In genomic region chr17:35979401-35980362, GRCm38 (mm10) we compare ENCODE assay signal across 8 mouse cellular contexts. TPM values are rescaled to one million over a fixed set of nuclear protein-coding genes. Genes with fewer than 3 reads are reported as not detected.
DNase-seq lines count a peak whose midpoint lies in the region; ATAC-seq and TF ChIP-seq lines count a peak whose summit lies in the region.

Gene Gnl1, plus strand, starts transcription at chr17:35979851.
Gene Prr3, minus strand, starts transcription at chr17:35980236.

- peak; percentile 82 for DNase-seq in Patski (ENCODE audit: low read depth, low spot score)
- peak; percentile 92 to 95 for DNase-seq in cerebellum, postnatal 14 days
- peak; percentile 92 to 94 for DNase-seq in frontal cortex, postnatal 25 days (ENCODE audit: low spot score in 2 of 2)
- DNase-seq in hindbrain, embryonic 14.5 days (ENCODE audit: low spot score), result peak; percentile 84
- DNase-seq in layer of hippocampus, postnatal 36 days, result peak; percentile 93
- DNase-seq in lung, postnatal 36 days, result peak; percentile 94
- peak; percentile 96 for DNase-seq in retina, postnatal 1 day
- DNase-seq in urinary bladder, adult 18-20 months (ENCODE audit: low spot score in 2 of 2), result peak; percentile 86 to 92

- peak within 1 kb of the TSS; percentile 57 for H3K4me3 ChIP-seq in hindbrain, embryonic 14.5 days (replicated peaks; ENCODE audit: low read length)

- CTCF ChIA-PET in Patski (lab: Charles Lee), result interaction anchor here (1.3 to 6.8 kb wide), 2 partner anchors 14 to 81 kb away, joined by 3 to 62 read pairs; no protein-coding TSS in a partner anchor

- H3K9me3 ChIP-seq in hindbrain, embryonic 14.5 days (ENCODE audit: control insufficient read depth, low read length), result no peaks in the 10 kb centered on the region

- POLR2A ChIA-PET in Patski (lab: Charles Lee), result interaction anchor here (0.6 to 1.4 kb wide), 5 partner anchors 12 to 17 kb away, joined by 3 to 6 read pairs (median 4); no protein-coding TSS in a partner anchor

- ATAC-seq in Patski, result peak; percentile 82
- peak; percentile 78 for ATAC-seq in hindbrain, embryonic 14.5 days (ENCODE audit: low FRiP score)

- TF ChIP-seq CTCF in Patski (IDR thresholded peaks at IDR 0.05), result no peak

- peaks cover 14% of the 10 kb centered on the region for H3K4me1 ChIP-seq in hindbrain, embryonic 14.5 days (replicated peaks; ENCODE audit: control insufficient read depth, insufficient read depth, low read length)

- in situ Hi-C loops in Patski (cut with MboI; ENCODE audit: low pct_unique_long_range_greater_than_20kb), result no loop called here

- peak within 1 kb of the TSS; percentile 91 for H3K4me2 ChIP-seq in hindbrain, embryonic 14.5 days (replicated peaks)

- H3K27ac ChIP-seq in hindbrain, embryonic 14.5 days, result peak within 1 kb of the TSS; percentile 95

- WGBS in hindbrain, embryonic 14.5 days, result under 1% methylated on average over 91 of the region's 109 CpGs

- H3K27me3 ChIP-seq in Patski, result no peaks in the 10 kb centered on the region
- H3K27me3 ChIP-seq in hindbrain, embryonic 14.5 days (ENCODE audit: control insufficient read depth, insufficient read depth, low read length), result no peaks in the 10 kb centered on the region

- H3K36me3 ChIP-seq in hindbrain, embryonic 14.5 days (replicated peaks; ENCODE audit: control insufficient read depth, insufficient read depth), result peaks cover 49% of the 10 kb centered on the region

- peak within 1 kb of the TSS; percentile 76 for H3K9ac ChIP-seq in hindbrain, embryonic 14.5 days

RNA-seq across cellular contexts. Expression of gene Gnl1, which starts in this region (rescaled TPM):
- 74.4 TPM for polyA plus RNA-seq in Patski (2021)
- 46.8 and 52.2 TPM in 2 replicates for polyA plus RNA-seq in hindbrain, embryonic 14.5 days (2014; fragmentation: Nextera tagmentation; extraction: Ambion mirVana)
- 100 to 1,000 TPM; 139 to 143 TPM for total RNA-seq in layer of hippocampus, postnatal 36 days (2021)

RNA-seq across cellular contexts. Expression of gene Prr3, which starts in this region (rescaled TPM):
- polyA plus RNA-seq in Patski (2021), result 39.1 TPM
- 70.4 and 83.1 TPM in 2 replicates for polyA plus RNA-seq in hindbrain, embryonic 14.5 days (2014; fragmentation: Nextera tagmentation; extraction: Ambion mirVana)
- total RNA-seq in layer of hippocampus, postnatal 36 days (2021), result 10 to 100 TPM; 47.7 to 53.8 TPM

Comparison
In these comparisons a context has a peak if more than half of its experiments do, and no peak if none do; other contexts are left out.
1. Peak in every context shown above with its lines: DNase-seq, ATAC-seq, H3K4me3 ChIP-seq and H3K27ac ChIP-seq.